Mouse (Mus musculus) limb, embryonic 11.5 days (tissue): Measurements from ENCODE around the gene Abcc5. TPM values are rescaled to one million over a fixed set of nuclear protein-coding genes. Genes with fewer than 3 reads are reported as not detected.
"Not testable (repeated sequence)": the region's sequence is repeated elsewhere in the genome, so short reads cannot be mapped to it uniquely, and the experiment has no call there.

Experiments
- ATAC-seq: fragments of 200-750 bp; cut with Nextera tagmentation; 2 replicates; pipeline ENCODE4 v1.8.0; 2017; ENCODE audit warnings: low read depth; ENCODE audit not compliant: insufficient number of reproducible peaks, low FRiP score, low TSS enrichment
- DNase-seq: peaks from one replicate; pipeline ENCODE4 v3.0.0-alpha.2; 2015; ENCODE audit warnings: low spot score
- H3K27ac ChIP-seq: fragments of 300-500 bp; sonication (generic); replicated peaks from 2 replicates; pipeline ENCODE4 v1.5.1; 2014; ENCODE audit warnings: low read depth, mild to moderate bottlenecking, low read length
- H3K27me3 ChIP-seq: fragments of 300-500 bp; sonication (generic); 2 replicates; pipeline ENCODE4 v1.6.1; 2014; ENCODE audit warnings: mild to moderate bottlenecking, low read length, mixed read lengths; ENCODE audit not compliant: control insufficient read depth, insufficient read depth
- H3K36me3 ChIP-seq: fragments of 300-500 bp; sonication (generic); 2 replicates; pipeline ENCODE4 v1.6.1; 2014; ENCODE audit warnings: mild to moderate bottlenecking, low read length, moderate library complexity, mixed read lengths; ENCODE audit not compliant: control insufficient read depth, insufficient read depth
- H3K4me1 ChIP-seq: fragments of 300-500 bp; sonication (generic); 2 replicates; pipeline ENCODE4 v1.6.1; 2014; ENCODE audit warnings: low read length, mixed read lengths; ENCODE audit not compliant: control insufficient read depth, insufficient read depth
- H3K4me2 ChIP-seq: fragments of 300-500 bp; sonication (generic); 2 replicates; pipeline ENCODE4 v1.6.1; 2014; ENCODE audit warnings: low read depth, mild to moderate bottlenecking, moderate library complexity; ENCODE audit not compliant: severe bottlenecking
- H3K4me3 ChIP-seq: fragments of 300-500 bp; sonication (generic); 2 replicates; pipeline ENCODE4 v1.5.1; 2014; ENCODE audit warnings: low read depth, low read length
- H3K9ac ChIP-seq: fragments of 300-500 bp; sonication (generic); 2 replicates; pipeline ENCODE4 v1.6.1; 2014; ENCODE audit warnings: mild to moderate bottlenecking, low read length
- H3K9me3 ChIP-seq: fragments of 300-500 bp; sonication (generic); 2 replicates; pipeline ENCODE4 v1.6.1; 2016; ENCODE audit warnings: low read length; ENCODE audit not compliant: control insufficient read depth
- WGBS: fragments of 180-500 bp; shearing (Covaris S2); extraction: QIAGEN DNeasy Blood & Tissue Kit; methylation state at CpG from one replicate; pipeline ENCODE4 v1.1.7; 2014; 5-methylcytosine and 5-hydroxymethylcytosine counted together
- polyA plus RNA-seq: library from polyadenylated mRNA; unstranded; fragments of >200 nt; fragmentation: Nextera tagmentation; extraction: Ambion mirVana; gene quantifications from 2 replicates; pipeline ENCODE4 v1.2.1, GENCODE M21; 2014

The Abcc5 gene
- polyA plus RNA-seq, 1 experiment from 2014 or later = 46.1 TPM

GRCm38 (mm10) chr16:20361496-20361895, 64.7 kb downstream of the Abcc5 start:
- DNase-seq = not testable (repeated sequence)

GRCm38 (mm10) chr16:20359643-20360295, 66.4 kb downstream of the Abcc5 start:
- Histone ChIP-seq H3K4me3 (no peak overlapping the region), H3K9me3 (no peaks in the 10 kb centered on the region), H3K27ac (no peak overlapping the region), H3K27me3 (no peaks in the 10 kb centered on the region), H3K4me2 (no peak overlapping the region), H3K4me1 (no peaks in the 10 kb centered on the region), H3K9ac (no peak overlapping the region), H3K36me3 (peaks cover 5% of the 10 kb centered on the region; the same call in 1 of the 2 replicates)
- DNase-seq (no peak), ATAC-seq (no peak)
- 88% methylated on average over 9 of the region's 9 CpGs for WGBS

More at GRCm38 (mm10) chr16:20361496-20361895, 64.7 kb downstream of the Abcc5 start:
- not testable (repeated sequence) for H3K4me2 ChIP-seq, H3K27me3 ChIP-seq, H3K9ac ChIP-seq, H3K27ac ChIP-seq, H3K4me1 ChIP-seq, H3K36me3 ChIP-seq, H3K4me3 ChIP-seq, ATAC-seq, H3K9me3 ChIP-seq
- 87% methylated on average over 3 of the region's 3 CpGs for WGBS

DNA sequence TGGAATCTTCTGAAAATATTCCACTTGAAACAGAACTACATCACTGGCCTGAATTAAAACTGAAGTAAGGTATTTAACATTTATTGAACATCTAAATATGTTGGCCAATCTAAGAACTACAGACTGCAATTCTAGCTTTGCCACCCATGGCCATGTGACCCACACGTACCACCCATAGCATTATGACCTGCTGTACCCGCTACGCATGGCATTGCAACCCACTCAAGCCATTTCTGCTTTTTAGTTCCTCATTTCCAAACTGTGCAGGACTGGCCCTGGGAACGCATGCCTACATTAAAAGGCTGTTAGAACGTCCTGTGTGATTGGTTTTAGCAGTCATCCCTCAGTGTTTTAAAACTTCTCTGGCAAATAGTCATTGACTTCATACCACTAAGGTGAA, 68.4 kb downstream of the Abcc5 start:
- no peak overlapping the region for H3K9ac ChIP-seq
- ATAC-seq = no peak
- H3K36me3 ChIP-seq = peaks cover 5% of the 10 kb centered on the region; the same call in 1 of the 2 replicates
- no peaks in the 10 kb centered on the region for H3K9me3 ChIP-seq
- H3K4me2 ChIP-seq = no peak overlapping the region
- no peak overlapping the region for H3K27ac ChIP-seq
- no peaks in the 10 kb centered on the region for H3K4me1 ChIP-seq
- WGBS = 91% methylated on average over 5 of the region's 5 CpGs
- H3K4me3 ChIP-seq = no peak overlapping the region
- H3K27me3 ChIP-seq = no peaks in the 10 kb centered on the region
- DNase-seq = no peak

DNA sequence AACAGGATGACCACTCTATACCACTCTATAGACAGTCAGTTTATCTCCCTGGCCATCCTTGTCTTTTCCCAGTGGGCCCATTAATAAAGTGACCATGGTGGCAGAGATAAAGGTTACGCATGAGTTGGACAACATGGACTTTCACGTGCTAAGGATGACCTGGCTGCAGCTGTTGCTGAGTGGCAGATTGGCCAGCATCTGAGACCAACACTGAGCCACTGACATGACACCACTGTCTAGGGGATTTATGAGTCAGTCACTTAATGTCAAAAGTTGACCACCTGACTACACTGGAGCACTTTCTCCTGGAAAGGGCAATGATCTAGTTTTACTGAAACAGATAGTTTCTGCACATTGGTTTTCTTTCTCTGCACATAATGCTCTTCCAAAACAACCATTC, 71.4 kb downstream of the Abcc5 start:
- H3K9me3 ChIP-seq = no peaks in the 10 kb centered on the region
- no peaks in the 10 kb centered on the region for H3K4me1 ChIP-seq
- no peak overlapping the region for H3K4me2 ChIP-seq
- WGBS = 95% methylated on average over 2 of the region's 2 CpGs
- H3K9ac ChIP-seq = no peak overlapping the region
- peaks cover 5% of the 10 kb centered on the region; the same call in 1 of the 2 replicates for H3K36me3 ChIP-seq
- no peak overlapping the region for H3K27ac ChIP-seq
- H3K27me3 ChIP-seq = no peaks in the 10 kb centered on the region
- ATAC-seq (no peak), DNase-seq (no peak)
- H3K4me3 ChIP-seq = no peak overlapping the region

DNA sequence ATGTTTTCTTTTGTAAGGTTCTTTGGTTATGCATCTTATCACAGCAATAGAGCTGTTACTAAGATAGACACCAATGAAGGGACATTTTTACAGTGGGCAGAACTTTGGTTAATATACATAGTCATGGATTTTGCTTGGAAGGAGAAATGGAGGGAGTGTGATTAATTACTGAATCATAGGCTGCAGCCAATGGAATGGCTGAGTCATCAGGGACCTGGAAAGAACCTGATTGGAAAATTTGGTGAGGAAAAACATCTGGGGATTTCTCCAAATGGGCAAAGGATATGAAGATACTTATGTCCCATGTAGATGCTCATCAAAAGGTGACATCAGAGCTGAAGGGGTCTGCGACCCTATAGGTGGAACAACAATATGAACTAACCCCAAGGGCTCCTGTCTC, 72.2 kb downstream of the Abcc5 start:
- H3K9me3 ChIP-seq = no peaks in the 10 kb centered on the region
- no peak overlapping the region for H3K4me2 ChIP-seq
- no peak overlapping the region for H3K4me3 ChIP-seq
- H3K9ac ChIP-seq = no peak overlapping the region
- H3K27me3 ChIP-seq = no peaks in the 10 kb centered on the region
- H3K4me1 ChIP-seq = no peaks in the 10 kb centered on the region
- H3K36me3 ChIP-seq = peaks cover 2% of the 10 kb centered on the region; the same call in 1 of the 2 replicates
- DNase-seq (no peak), ATAC-seq (no peak)
- WGBS = 100% methylated on average over 1 of the region's 1 CpGs
- H3K27ac ChIP-seq = no peak overlapping the region

DNA sequence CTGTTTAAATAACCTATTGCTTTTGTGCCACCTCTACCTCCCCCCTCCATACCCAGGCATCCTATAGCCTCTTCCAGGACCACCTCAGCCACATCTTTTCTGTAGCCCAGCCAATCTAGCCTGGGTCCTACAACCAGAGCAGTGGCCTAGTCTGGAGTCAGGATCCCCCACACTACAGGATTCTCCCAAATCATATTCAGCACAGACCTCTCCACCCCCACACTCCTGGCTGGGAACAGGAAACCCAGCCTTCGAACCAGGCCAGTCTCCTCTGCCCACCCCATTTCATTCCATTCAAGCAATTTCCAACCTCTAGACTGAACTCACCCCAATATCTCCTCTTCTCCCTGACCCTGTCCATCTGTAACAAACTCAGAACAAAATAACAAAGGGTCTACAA, 80.7 kb downstream of the Abcc5 start:
- no peak for DNase-seq
- Histone ChIP-seq H3K9ac (no peak overlapping the region), H3K4me2 (no peak overlapping the region), H3K27ac (no peak overlapping the region), H3K4me3 (no peak overlapping the region), H3K27me3 (no peaks in the 10 kb centered on the region), H3K36me3 (no peaks in the 10 kb centered on the region; the same call in 1 of the 2 replicates), H3K9me3 (no peaks in the 10 kb centered on the region), H3K4me1 (no peaks in the 10 kb centered on the region)
- 88% methylated on average over 1 of the region's 1 CpGs for WGBS
- no peak for ATAC-seq

DNA sequence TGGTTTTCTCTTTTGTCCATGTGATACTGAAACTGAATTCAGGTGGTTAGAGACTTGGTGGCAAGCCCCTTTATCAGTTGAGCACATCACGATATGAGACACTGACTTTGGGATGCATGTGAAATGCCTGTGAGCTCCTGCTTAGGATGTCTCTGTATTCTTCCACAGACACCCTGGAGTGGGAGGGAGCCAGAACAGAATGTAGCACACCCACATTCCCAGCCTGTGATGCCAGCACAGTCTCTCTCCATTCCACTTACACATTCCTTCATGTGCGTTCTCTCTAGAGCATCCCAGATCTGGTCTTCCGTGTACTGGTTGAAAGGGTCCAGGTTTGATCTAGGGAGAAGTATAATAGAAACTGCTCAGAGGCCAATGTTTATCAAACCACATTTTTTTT, 87.6 kb downstream of the Abcc5 start:
- Histone ChIP-seq H3K27me3 (no peaks in the 10 kb centered on the region), H3K4me1 (no peaks in the 10 kb centered on the region), H3K36me3 (peaks cover 5% of the 10 kb centered on the region; the same call in 1 of the 2 replicates), H3K27ac (no peak overlapping the region), H3K4me3 (no peak overlapping the region), H3K9me3 (no peaks in the 10 kb centered on the region), H3K4me2 (no peak overlapping the region), H3K9ac (no peak overlapping the region)
- DNase-seq (no peak), ATAC-seq (no peak)
- 97% methylated on average over 3 of the region's 3 CpGs for WGBS

GRCm38 (mm10) chr16:20334918-20335317, 91.3 kb downstream of the Abcc5 start:
- Histone ChIP-seq H3K4me2 (no peak overlapping the region), H3K36me3 (peaks cover 5% of the 10 kb centered on the region; the same call in 1 of the 2 replicates), H3K27me3 (no peaks in the 10 kb centered on the region), H3K27ac (no peak overlapping the region), H3K4me3 (no peak overlapping the region), H3K9me3 (no peaks in the 10 kb centered on the region), H3K4me1 (no peaks in the 10 kb centered on the region), H3K9ac (no peak overlapping the region)
- ATAC-seq (no peak), DNase-seq (no peak)
- WGBS = 94% methylated on average over 8 of the region's 8 CpGs

DNA sequence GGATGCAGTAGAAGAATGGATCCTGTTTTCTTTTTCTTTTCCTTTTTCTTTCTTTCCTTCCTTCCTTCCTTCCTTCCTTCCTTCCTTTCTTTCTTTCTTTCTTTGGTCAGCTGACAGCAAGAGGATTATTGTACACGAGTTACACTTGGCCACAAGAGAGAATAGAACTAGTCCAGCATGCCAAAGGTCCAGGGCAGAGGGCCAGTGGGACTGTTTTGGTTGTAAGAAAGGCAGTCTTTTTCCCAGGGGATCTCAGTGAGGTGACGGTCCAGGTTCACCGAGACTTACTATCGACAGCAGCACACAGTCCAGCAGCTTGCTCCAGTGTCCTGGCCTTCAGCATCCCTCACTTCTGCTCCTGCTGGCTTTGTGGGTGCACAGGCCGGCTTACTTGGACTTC, 97.9 kb downstream of the Abcc5 start:
- H3K4me1 ChIP-seq = no peaks in the 10 kb centered on the region
- no peak overlapping the region for H3K4me2 ChIP-seq
- WGBS = 93% methylated on average over 5 of the region's 5 CpGs
- H3K27ac ChIP-seq = no peak overlapping the region
- DNase-seq (no peak), ATAC-seq (no peak)
- no peaks in the 10 kb centered on the region for H3K27me3 ChIP-seq
- H3K9me3 ChIP-seq = no peaks in the 10 kb centered on the region
- no peak overlapping the region for H3K9ac ChIP-seq
- no peak overlapping the region for H3K4me3 ChIP-seq
- H3K36me3 ChIP-seq = no peaks in the 10 kb centered on the region
